Mouse (Mus musculus): ENCODE measurements around the gene Nup107.

DNA sequence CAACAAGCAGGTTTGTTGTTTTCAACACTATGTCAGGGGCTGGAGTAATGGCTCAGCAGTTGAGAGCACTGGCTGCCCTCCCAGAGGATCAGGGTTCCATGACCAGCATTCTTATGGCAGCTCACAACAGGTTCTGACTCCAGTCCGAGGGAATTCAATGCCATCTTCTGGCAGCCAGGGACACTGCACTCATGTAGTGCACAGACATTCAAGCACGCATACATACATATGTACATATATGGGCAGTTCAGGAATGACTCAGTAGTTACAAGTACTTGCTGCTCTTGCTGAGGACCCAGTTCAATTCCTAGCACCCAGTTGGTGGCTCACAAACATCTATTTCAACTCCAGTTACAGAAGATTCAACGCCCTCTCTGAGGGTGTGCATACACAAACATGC, 46.4 kb upstream of the Nup107 start:
- TF ChIP-seq CTCF (IDR thresholded peaks at IDR 0.05; ENCODE audit: extremely low read depth, insufficient read depth, low read length) (no peak), POLR2A (IDR thresholded peaks at IDR 0.05; ENCODE audit: extremely low read depth, insufficient read depth, low read length) (no peak)

Data from cortical plate, adult 2 months (tissue).